Mouse (Mus musculus) midbrain, embryonic 11.5 days (tissue): ENCODE results near the gene 2210407C18Rik. TPM values are rescaled to one million over a fixed set of nuclear protein-coding genes. Genes with fewer than 3 reads are reported as not detected.
A peak's percentile ranks its signal among the peaks of the same experiment; 100 is the strongest.

Experiments
- ATAC-seq: fragments of 200-750 bp; cut with Nextera tagmentation; 2 replicates; pipeline ENCODE4 v1.8.0; 2017; ENCODE audit warnings: moderate TSS enrichment, moderate library complexity; ENCODE audit not compliant: low FRiP score
- DNase-seq: peaks from one replicate; pipeline ENCODE4 v3.0.0; 2015; ENCODE audit warnings: low spot score; ENCODE audit errors: missing footprints
- H3K27ac ChIP-seq: fragments of 300-500 bp; sonication (generic); 2 replicates; pipeline ENCODE4 v1.5.1; 2014; ENCODE audit warnings: low read depth, low read length
- H3K27me3 ChIP-seq: fragments of 300-500 bp; sonication (generic); 2 replicates; pipeline ENCODE4 v1.6.1; 2014; ENCODE audit warnings: mild to moderate bottlenecking, low read length, moderate library complexity, mixed read lengths; ENCODE audit not compliant: control insufficient read depth, insufficient read depth
- H3K36me3 ChIP-seq: fragments of 300-500 bp; sonication (generic); 2 replicates; pipeline ENCODE4 v1.6.1; 2014; ENCODE audit warnings: mild to moderate bottlenecking, low read length, moderate library complexity, mixed read lengths; ENCODE audit not compliant: control insufficient read depth, insufficient read depth
- H3K4me1 ChIP-seq: fragments of 300-500 bp; sonication (generic); 2 replicates; pipeline ENCODE4 v1.6.1; 2014; ENCODE audit warnings: low read length; ENCODE audit not compliant: control insufficient read depth, insufficient read depth
- H3K4me2 ChIP-seq: fragments of 300-500 bp; sonication (generic); 2 replicates; pipeline ENCODE4 v1.6.1; 2014; ENCODE audit warnings: mild to moderate bottlenecking, moderate library complexity
- H3K4me3 ChIP-seq: fragments of 300-500 bp; sonication (generic); 2 replicates; pipeline ENCODE4 v1.5.1; 2014; ENCODE audit warnings: low read depth, low read length
- H3K9ac ChIP-seq: fragments of 300-500 bp; sonication (generic); 2 replicates; pipeline ENCODE4 v1.6.1; 2014; ENCODE audit warnings: low read length
- H3K9me3 ChIP-seq: fragments of 300-500 bp; sonication (generic); 2 replicates; pipeline ENCODE4 v1.6.1; 2016; ENCODE audit warnings: low read length; ENCODE audit not compliant: control insufficient read depth
- WGBS: fragments of 180-500 bp; shearing (Covaris S2); extraction: QIAGEN DNeasy Blood & Tissue Kit; methylation state at CpG from one replicate; pipeline ENCODE4 v1.1.7; 2014; 5-methylcytosine and 5-hydroxymethylcytosine counted together
- polyA plus RNA-seq: library from polyadenylated mRNA; unstranded; fragments of >200 nt; fragmentation: Nextera tagmentation; extraction: Ambion mirVana; gene quantifications from 2 replicates; pipeline ENCODE4 v1.2.1, GENCODE M21; 2014

The 2210407C18Rik gene
- polyA plus RNA-seq, 1 experiment from 2014 or later, result not detected

GRCm38 (mm10) chr11:58636376-58636977 is 20.6 kb upstream of the 2210407C18Rik start:
- WGBS, result 29% methylated on average over 3 of the region's 4 CpGs
- no peak overlapping the region for H3K4me2 ChIP-seq
- peaks cover 5% of the 10 kb centered on the region for H3K4me1 ChIP-seq
- H3K9ac ChIP-seq, result no peak overlapping the region
- no peak overlapping the region for H3K27ac ChIP-seq
- H3K36me3 ChIP-seq, result no peaks in the 10 kb centered on the region
- no peaks in the 10 kb centered on the region for H3K9me3 ChIP-seq
- H3K4me3 ChIP-seq, result no peak overlapping the region
- H3K27me3 ChIP-seq, result peaks cover 3% of the 10 kb centered on the region; the same call in 1 of the 2 replicates
- DNase-seq, result peak; percentile 92
- ATAC-seq, result no peak

- DNase-seq, result no peak
- Histone ChIP-seq H3K36me3 (no peaks in the 10 kb centered on the region), H3K9ac (no peak overlapping the region), H3K4me3 (no peak overlapping the region), H3K27me3 (no peaks in the 10 kb centered on the region), H3K4me1 (no peaks in the 10 kb centered on the region; the same call in 1 of the 2 replicates), H3K9me3 (no peaks in the 10 kb centered on the region), H3K4me2 (no peak overlapping the region), H3K27ac (no peak overlapping the region)
- 62% methylated on average over 4 of the region's 4 CpGs for WGBS
- no peak for ATAC-seq
Observed at GRCm38 (mm10) chr11:58634878-58635277, 19.0 kb upstream of the 2210407C18Rik start.

- ATAC-seq, result no peak
- WGBS, result 80% methylated on average over 5 of the region's 5 CpGs
Observed at GRCm38 (mm10) chr11:58630401-58630800, 14.5 kb upstream of the 2210407C18Rik start, which contains the start of gene Olfr323. Gene Olfr323, minus strand, starts transcription at chr11:58630501.

GRCm38 (mm10) chr11:58626146-58626545 is 10.3 kb upstream of the 2210407C18Rik start:
- no peaks in the 10 kb centered on the region for H3K4me1 ChIP-seq
- ATAC-seq, result no peak
- no peak overlapping the region for H3K4me2 ChIP-seq
- no peaks in the 10 kb centered on the region for H3K36me3 ChIP-seq
- WGBS, result 54% methylated on average over 4 of the region's 4 CpGs
- no peak overlapping the region for H3K9ac ChIP-seq
- H3K27me3 ChIP-seq, result no peaks in the 10 kb centered on the region
- H3K9me3 ChIP-seq, result no peaks in the 10 kb centered on the region
- no peak overlapping the region for H3K27ac ChIP-seq
- no peak for DNase-seq
- no peak overlapping the region for H3K4me3 ChIP-seq

More at GRCm38 (mm10) chr11:58630401-58630800, 14.5 kb upstream of the 2210407C18Rik start, which contains the start of gene Olfr323:
- Histone ChIP-seq H3K4me1 (no peaks in the 10 kb centered on the region; the same call in 1 of the 2 replicates), H3K27me3 (no peaks in the 10 kb centered on the region), H3K36me3 (no peaks in the 10 kb centered on the region), H3K27ac (no peak within 1 kb of the TSS), H3K9ac (no peak within 1 kb of the TSS), H3K9me3 (no peaks in the 10 kb centered on the region), H3K4me3 (no peak within 1 kb of the TSS), H3K4me2 (no peak within 1 kb of the TSS)
- no peak for DNase-seq

GRCm38 (mm10) chr11:58618793-58619192 is 2.9 kb upstream of the 2210407C18Rik start:
- no peaks in the 10 kb centered on the region for H3K9me3 ChIP-seq
- H3K36me3 ChIP-seq, result no peaks in the 10 kb centered on the region
- no peak overlapping the region for H3K4me3 ChIP-seq
- no peak for ATAC-seq
- no peaks in the 10 kb centered on the region for H3K4me1 ChIP-seq
- 75% methylated on average over 6 of the region's 6 CpGs for WGBS
- H3K9ac ChIP-seq, result no peak overlapping the region
- DNase-seq, result peak; percentile 47
- H3K4me2 ChIP-seq, result no peak overlapping the region
- no peak overlapping the region for H3K27ac ChIP-seq
- H3K27me3 ChIP-seq, result no peaks in the 10 kb centered on the region

- Histone ChIP-seq H3K4me3 (no peak overlapping the region), H3K4me2 (no peak overlapping the region), H3K27ac (no peak overlapping the region), H3K36me3 (no peaks in the 10 kb centered on the region), H3K9me3 (no peaks in the 10 kb centered on the region), H3K27me3 (no peaks in the 10 kb centered on the region), H3K9ac (no peak overlapping the region), H3K4me1 (no peaks in the 10 kb centered on the region)
- DNase-seq, result no peak
- no peak for ATAC-seq
- WGBS, result 73% methylated on average over 3 of the region's 3 CpGs
Observed at GRCm38 (mm10) chr11:58618369-58618768, 2.5 kb upstream of the 2210407C18Rik start.

GRCm38 (mm10) chr11:58614526-58614925 is 1.3 kb downstream of the 2210407C18Rik start:
- Histone ChIP-seq H3K27ac (no peak overlapping the region), H3K9ac (no peak overlapping the region), H3K27me3 (no peaks in the 10 kb centered on the region), H3K9me3 (no peaks in the 10 kb centered on the region), H3K4me2 (no peak overlapping the region), H3K4me1 (no peaks in the 10 kb centered on the region), H3K4me3 (no peak overlapping the region), H3K36me3 (no peaks in the 10 kb centered on the region)
- DNase-seq (no peak), ATAC-seq (no peak)

GRCm38 (mm10) chr11:58613359-58613758 is 2.5 kb downstream of the 2210407C18Rik start:
- DNase-seq, result peak; percentile 4
- ATAC-seq, result no peak
- Histone ChIP-seq H3K36me3 (no peaks in the 10 kb centered on the region), H3K9me3 (no peaks in the 10 kb centered on the region), H3K4me3 (no peak overlapping the region), H3K4me1 (no peaks in the 10 kb centered on the region), H3K4me2 (no peak overlapping the region), H3K27ac (no peak overlapping the region), H3K27me3 (no peaks in the 10 kb centered on the region), H3K9ac (no peak overlapping the region)
- 83% methylated on average over 3 of the region's 3 CpGs for WGBS

GRCm38 (mm10) chr11:58607030-58607429 is 8.8 kb downstream of the 2210407C18Rik start:
- DNase-seq, result no peak
- no peak for ATAC-seq
- WGBS, result 90% methylated on average over 6 of the region's 6 CpGs

More at GRCm38 (mm10) chr11:58607030-58607429, 8.8 kb downstream of the 2210407C18Rik start:
- no peaks in the 10 kb centered on the region for H3K4me1 ChIP-seq
- no peaks in the 10 kb centered on the region for H3K9me3 ChIP-seq
- H3K36me3 ChIP-seq, result no peaks in the 10 kb centered on the region
- no peak overlapping the region for H3K4me2 ChIP-seq
- H3K27ac ChIP-seq, result no peak overlapping the region
- no peaks in the 10 kb centered on the region for H3K27me3 ChIP-seq
- H3K4me3 ChIP-seq, result no peak overlapping the region
- no peak overlapping the region for H3K9ac ChIP-seq
